Mouse (Mus musculus): ENCODE measurements around the gene Ccnl1. TPM values are rescaled to one million over a fixed set of nuclear protein-coding genes. Genes with fewer than 3 reads are reported as not detected.

The Ccnl1 gene
- polyA plus RNA-seq (2015; fragmentation: Nextera tagmentation; extraction: Ambion mirVana), result 61.2 and 67.7 TPM in 2 replicates

DNA sequence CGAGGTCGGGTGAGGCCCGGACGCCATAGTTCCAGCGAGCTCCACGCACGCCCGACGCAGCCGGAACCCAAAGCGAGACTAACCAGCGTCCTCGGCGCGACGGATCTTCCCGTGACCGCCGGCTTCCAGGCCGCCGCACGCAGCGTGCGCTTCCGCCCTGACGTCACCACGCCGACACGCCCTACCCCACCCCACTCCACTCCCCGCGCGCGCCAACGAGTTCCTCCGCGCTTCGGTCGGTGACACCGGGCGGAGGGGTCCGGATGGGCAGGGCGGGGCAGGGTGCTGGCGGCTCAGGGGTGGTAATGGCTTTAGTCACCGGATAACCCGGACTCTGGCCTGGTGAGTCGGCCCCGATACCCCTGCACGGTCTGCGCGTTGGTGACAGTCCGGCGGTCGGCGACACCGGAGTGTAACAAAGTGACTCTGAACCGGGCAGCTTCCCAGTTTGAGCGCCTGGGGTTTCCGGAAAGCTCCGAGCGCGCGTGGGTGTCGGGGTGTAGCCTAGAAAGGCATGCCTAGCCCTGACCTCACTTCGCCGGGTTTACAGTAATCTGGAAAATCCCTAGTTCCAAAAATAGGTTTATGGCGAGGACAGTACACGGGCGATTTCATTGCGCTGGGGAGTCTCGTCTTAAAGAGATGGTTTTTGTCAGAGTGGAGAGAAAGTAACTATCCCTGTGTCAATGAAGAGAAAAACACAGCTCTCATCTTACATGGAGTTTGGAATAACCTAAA lies at the start of gene Ccnl1:
TSS of gene Ccnl1 (minus strand) at position 148 of the 738 bp plus-strand sequence.
- Histone ChIP-seq H3K4me3 (peak within 1 kb of the TSS; percentile 100), H3K9me3 (no peaks in the 10 kb centered on the region), H3K27ac (replicated peaks) (peak within 1 kb of the TSS; percentile 100), H3K9ac (peak within 1 kb of the TSS; percentile 100), H3K4me1 (peaks cover 54% of the 10 kb centered on the region), H3K4me2 (peak within 1 kb of the TSS; percentile 98), H3K36me3 (peaks cover 30% of the 10 kb centered on the region), H3K27me3 (replicated peaks) (no peaks in the 10 kb centered on the region)
- peak; percentile 95 for ATAC-seq (ENCODE audit: extremely low read depth, insufficient number of reproducible peaks, low FRiP score, low TSS enrichment)
- WGBS, result under 1% methylated on average over 70 of the region's 70 CpGs

DNA sequence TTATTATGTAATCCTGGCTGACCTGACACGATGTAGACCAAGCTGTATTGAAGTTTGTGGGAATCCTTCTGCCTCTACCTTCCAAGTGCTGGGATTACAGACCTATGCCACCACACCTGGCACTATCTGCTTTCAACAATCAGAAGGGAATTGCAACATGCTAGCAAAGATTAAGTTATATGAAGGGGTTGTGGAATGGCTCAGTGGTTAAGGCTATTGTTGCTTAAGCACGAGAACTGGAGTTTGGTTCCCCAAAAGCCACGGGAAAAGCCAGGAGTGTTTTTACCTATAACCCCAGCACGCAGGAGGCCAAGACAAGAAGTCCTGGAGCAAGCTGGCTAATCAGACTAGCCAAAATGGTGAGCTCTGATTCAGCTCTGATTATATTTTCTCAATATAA lies 46.9 kb upstream of the Ccnl1 start:
- Histone ChIP-seq H3K4me2 (no peak overlapping the region), H3K27ac (replicated peaks) (no peak overlapping the region), H3K4me3 (no peak overlapping the region), H3K9ac (no peak overlapping the region), H3K36me3 (no peaks in the 10 kb centered on the region), H3K27me3 (replicated peaks) (no peaks in the 10 kb centered on the region), H3K4me1 (no peaks in the 10 kb centered on the region), H3K9me3 (no peaks in the 10 kb centered on the region)
- 68% methylated on average over 4 of the region's 4 CpGs for WGBS
- no peak for ATAC-seq (ENCODE audit: extremely low read depth, insufficient number of reproducible peaks, low FRiP score, low TSS enrichment)

DNA sequence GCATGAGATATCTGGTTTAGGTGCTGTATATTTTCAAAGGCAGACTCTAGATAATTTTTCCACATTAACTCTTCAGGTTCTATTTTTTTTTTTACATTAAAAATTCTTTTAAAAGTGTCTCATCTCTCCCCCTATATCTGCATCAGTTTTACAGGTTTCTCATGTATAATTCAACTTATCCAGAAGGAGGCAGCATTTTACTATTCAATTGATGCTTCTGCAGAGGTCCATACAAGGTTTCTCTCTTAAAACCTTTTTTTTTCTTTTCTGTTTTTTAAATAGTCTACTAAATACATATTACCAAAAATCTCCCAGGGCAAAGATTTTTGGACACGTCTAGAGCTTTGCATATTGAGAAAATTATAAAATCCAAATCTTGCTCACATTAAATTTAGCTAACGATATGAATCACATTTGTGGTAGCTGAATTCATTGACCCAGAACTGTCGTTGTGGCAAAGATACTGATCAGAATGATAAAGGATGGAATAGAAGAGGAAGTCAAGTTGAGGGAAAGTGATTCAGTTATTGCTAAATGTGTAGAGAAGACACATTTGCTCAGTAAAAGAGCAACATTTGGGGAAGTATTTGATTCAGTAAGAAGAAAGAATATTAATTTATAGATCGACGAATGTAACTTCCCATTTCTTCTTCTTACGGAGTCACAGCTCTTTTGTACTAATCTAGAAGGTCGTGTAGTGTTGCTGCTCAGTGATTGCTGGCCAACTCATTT lies 46.3 kb upstream of the Ccnl1 start:
- Histone ChIP-seq H3K27me3 (replicated peaks) (no peaks in the 10 kb centered on the region), H3K4me1 (no peaks in the 10 kb centered on the region), H3K27ac (replicated peaks) (no peak overlapping the region), H3K9me3 (no peaks in the 10 kb centered on the region), H3K9ac (no peak overlapping the region), H3K4me2 (no peak overlapping the region), H3K4me3 (no peak overlapping the region), H3K36me3 (no peaks in the 10 kb centered on the region)
- ATAC-seq (ENCODE audit: extremely low read depth, insufficient number of reproducible peaks, low FRiP score, low TSS enrichment), result no peak
- WGBS, result 67% methylated on average over 7 of the region's 7 CpGs

DNA sequence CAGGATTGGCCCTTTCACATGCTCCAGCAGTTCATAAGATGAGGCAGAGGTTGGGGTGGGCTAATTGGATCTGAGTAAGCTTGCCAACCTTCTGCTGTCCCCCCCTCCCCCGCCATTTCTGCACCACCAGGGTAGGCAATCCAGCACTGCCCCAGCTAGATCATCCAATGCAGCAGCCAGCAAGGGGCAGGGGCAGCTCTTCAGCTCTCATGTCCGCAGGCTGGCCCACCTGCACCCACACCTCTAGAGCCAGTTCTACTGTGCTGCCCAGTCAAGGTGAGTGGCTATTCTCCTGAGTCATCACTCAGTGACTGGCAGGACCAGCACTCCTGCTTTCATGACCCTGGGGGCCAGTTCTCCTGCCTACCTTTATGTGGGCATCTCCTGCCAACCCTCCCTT lies 42.4 kb upstream of the Ccnl1 start:
- ATAC-seq (ENCODE audit: extremely low read depth, insufficient number of reproducible peaks, low FRiP score, low TSS enrichment), result no peak
- H3K4me3 ChIP-seq, result no peak overlapping the region
- H3K9me3 ChIP-seq, result no peaks in the 10 kb centered on the region
- H3K36me3 ChIP-seq, result no peaks in the 10 kb centered on the region
- H3K9ac ChIP-seq, result no peak overlapping the region
- no peak overlapping the region for H3K4me2 ChIP-seq
- no peaks in the 10 kb centered on the region for H3K27me3 ChIP-seq (replicated peaks)
- no peak overlapping the region for H3K27ac ChIP-seq (replicated peaks)
- 73% methylated on average over 2 of the region's 2 CpGs for WGBS
- no peaks in the 10 kb centered on the region for H3K4me1 ChIP-seq

DNA sequence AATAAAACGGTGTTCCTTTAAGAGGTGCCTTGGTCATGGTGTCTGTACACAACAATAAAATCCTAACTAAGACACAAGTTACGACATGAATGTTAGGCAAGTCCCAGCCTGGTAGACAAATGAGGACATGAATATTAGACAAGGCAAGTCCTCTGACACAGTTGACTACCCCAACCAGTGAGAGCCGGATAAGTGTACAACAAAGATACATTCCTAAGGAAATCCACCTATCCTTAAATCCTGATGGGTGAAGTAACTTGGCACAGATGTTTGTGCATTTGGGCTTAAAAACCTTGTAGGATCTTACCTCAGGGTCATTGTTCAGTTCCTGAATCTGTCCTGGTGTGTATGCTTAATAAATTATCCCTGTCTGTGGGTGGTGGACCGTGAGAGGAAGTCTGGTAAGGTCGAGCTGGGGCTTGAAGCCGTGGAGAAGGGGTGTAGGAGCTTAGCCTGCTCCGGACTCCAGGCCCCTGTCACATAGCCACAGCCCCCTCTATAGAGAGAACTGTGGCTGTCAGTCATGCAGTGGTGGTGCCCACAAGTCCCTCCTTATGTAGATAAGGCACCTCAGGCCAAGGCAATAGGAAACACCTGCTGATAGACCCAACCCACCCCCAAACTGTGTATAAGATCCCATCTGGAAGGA lies 39.4 kb upstream of the Ccnl1 start:
- Histone ChIP-seq H3K9ac (no peak overlapping the region), H3K27me3 (replicated peaks) (no peaks in the 10 kb centered on the region), H3K4me2 (no peak overlapping the region), H3K27ac (replicated peaks) (no peak overlapping the region), H3K36me3 (no peaks in the 10 kb centered on the region), H3K4me1 (0 out of 2 replicates have a peak, but pooled peaks cover 5% of the 10 kb centered on the region), H3K9me3 (no peaks in the 10 kb centered on the region), H3K4me3 (no peak overlapping the region)
- 69% methylated on average over 7 of the region's 7 CpGs for WGBS
- ATAC-seq (ENCODE audit: extremely low read depth, insufficient number of reproducible peaks, low FRiP score, low TSS enrichment), result no peak

DNA sequence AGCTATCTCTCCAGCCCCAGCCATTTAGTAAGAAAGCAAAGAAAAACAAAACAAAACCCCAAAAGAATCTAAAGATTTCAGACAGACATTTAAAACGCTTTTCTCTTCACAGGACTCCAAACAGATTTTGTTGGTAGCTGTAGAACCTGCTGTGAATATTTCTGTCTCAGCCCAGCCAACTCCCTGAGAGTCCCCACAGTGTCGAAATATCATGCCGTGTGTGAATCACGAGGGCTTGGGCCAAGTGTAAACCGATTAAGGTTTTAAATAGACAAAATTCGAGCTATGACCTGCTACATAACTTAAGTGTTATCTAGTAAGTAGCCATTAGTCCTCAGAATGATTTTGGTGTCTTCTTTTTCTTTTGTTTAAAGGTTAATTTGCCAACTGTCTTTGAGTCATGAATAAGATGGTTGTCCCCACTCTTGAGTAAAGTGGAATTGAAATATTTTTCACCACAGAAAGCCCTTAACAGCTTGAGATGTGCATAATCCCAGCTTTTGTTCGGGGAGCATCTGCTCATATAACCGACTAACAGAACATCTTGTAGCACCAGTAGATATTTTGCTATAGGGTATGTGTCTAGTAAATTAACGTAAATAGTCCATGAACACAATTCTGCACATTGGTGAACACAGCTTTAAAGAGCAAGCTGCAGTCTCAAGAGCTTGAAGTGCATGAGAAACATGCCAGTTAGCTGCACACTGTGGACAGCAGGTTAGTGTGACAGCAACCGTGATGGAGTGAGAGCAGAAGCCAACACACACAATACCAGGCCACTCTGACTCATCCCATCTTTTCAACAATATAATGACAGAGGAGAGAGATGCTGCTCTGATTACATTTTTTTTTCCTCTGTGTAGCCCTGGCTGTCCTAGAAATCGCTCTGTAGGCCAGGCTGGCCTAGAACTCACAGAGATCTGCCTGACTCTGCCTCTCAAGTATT lies 34.6 kb upstream of the Ccnl1 start:
- WGBS, result 61% methylated on average over 11 of the region's 11 CpGs
- H3K4me1 ChIP-seq, result 0 out of 2 replicates have a peak, but pooled peaks cover 5% of the 10 kb centered on the region
- no peak for ATAC-seq (ENCODE audit: extremely low read depth, insufficient number of reproducible peaks, low FRiP score, low TSS enrichment)

DNA sequence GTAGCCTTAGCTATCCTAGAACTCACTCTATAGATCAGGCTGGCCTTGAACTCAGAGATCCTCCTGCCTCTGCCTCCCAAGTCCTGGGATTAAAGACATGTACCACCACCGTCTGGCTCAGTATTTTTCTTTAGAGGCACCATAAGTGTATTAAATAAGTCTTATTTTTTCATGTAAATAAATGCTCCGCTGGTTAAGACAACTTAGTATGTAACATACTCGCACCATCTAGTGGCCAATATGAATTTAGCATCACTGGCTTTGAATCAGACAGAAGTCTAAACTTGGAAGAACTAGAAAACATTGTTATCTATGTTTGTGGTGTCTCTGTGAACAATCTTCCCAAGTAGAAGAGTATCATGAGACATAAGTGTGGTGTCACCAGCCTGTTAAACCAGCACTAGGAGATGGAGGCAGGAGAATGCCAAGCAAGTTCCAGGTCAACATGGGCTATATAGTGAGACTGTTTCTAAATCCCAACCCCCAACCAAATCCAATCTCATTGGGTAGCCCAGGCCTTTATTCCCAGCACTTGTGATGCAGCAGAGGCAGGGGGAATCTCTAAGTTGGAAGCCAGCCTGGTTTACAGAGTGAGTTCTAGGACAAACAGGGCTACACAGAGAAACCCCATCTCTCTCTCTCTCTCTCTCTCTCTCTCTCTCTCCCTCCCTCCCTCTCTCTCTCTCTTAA lies 33.1 kb upstream of the Ccnl1 start:
- Histone ChIP-seq H3K4me1 (0 out of 2 replicates have a peak, but pooled peaks cover 5% of the 10 kb centered on the region), H3K36me3 (no peaks in the 10 kb centered on the region), H3K27me3 (replicated peaks) (no peaks in the 10 kb centered on the region), H3K4me3 (no peak overlapping the region), H3K27ac (replicated peaks) (no peak overlapping the region), H3K9me3 (no peaks in the 10 kb centered on the region), H3K9ac (no peak overlapping the region), H3K4me2 (peak overlapping the region; percentile 18; the same call in 1 of the 2 replicates)
- no peak for ATAC-seq (ENCODE audit: extremely low read depth, insufficient number of reproducible peaks, low FRiP score, low TSS enrichment)
- WGBS, result 11% methylated on average over 3 of the region's 3 CpGs

More for the DNA sequence above, 34.6 kb upstream of the Ccnl1 start:
- Histone ChIP-seq H3K36me3 (no peaks in the 10 kb centered on the region), H3K27me3 (replicated peaks) (no peaks in the 10 kb centered on the region), H3K9me3 (no peaks in the 10 kb centered on the region), H3K4me2 (no peak overlapping the region), H3K27ac (replicated peaks) (no peak overlapping the region), H3K4me3 (no peak overlapping the region), H3K9ac (no peak overlapping the region)

DNA sequence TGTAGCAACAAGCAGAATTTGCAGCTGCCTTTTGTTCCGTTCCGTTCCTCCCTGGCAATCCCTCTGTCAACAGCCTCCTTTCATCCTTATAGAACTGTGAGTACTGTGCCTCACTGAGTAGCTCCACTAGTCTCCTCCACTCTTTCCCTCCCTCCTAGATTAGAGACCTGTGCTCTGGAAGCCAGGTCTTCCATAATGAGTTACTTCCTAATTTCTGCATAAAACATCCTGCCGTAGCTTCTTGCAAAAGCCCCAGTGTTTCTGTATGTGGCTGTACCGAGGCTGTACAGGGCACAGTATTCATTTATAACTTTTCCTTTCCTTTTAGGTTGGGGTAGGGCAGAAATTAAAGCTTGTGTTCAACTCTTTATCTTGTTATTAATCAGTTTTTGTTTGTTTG lies 32.5 kb upstream of the Ccnl1 start:
- 72% methylated on average over 4 of the region's 4 CpGs for WGBS
- Histone ChIP-seq H3K4me2 (peak overlapping the region; percentile 18; the same call in 1 of the 2 replicates), H3K9me3 (no peaks in the 10 kb centered on the region), H3K27me3 (replicated peaks) (no peaks in the 10 kb centered on the region), H3K4me3 (no peak overlapping the region), H3K4me1 (0 out of 2 replicates have a peak, but pooled peaks cover 5% of the 10 kb centered on the region), H3K36me3 (no peaks in the 10 kb centered on the region), H3K9ac (no peak overlapping the region), H3K27ac (replicated peaks) (no peak overlapping the region)
- ATAC-seq (ENCODE audit: extremely low read depth, insufficient number of reproducible peaks, low FRiP score, low TSS enrichment), result no peak

DNA sequence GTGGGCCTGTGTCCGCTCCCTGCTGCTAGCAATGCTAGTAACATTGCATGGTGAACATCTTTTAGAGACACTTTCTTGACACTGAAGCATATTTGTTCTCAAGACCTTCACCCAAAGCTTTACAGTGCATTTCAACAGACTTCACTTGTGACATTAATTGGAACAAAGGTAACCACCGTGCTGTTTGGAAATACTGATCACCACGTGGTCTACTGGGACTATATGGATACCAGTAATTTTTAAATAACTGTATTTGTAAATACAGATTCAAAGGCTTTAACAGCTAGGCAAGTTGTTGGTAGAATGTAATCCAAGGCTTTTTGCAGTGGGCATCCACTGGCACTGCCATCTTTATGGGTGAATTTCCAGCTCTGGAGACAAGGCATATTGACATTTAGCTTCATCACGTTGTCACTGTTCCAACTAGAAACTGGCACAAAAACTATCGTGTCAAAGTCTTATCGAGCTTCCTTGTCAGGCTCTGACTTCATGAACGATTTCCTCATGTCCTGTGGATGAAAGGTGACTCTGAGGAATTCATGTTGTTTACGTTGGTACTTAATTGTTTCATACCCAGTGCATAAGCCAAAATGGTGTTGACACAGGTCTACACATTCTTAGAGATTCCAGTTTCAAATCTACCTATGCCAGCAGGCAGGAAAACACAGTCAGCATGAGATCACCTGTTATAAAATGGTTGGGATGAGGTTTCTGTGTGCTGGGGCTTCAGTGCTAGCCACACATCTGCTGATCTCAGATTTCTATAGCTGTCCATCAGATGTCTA lies 30.9 kb upstream of the Ccnl1 start:
- Histone ChIP-seq H3K4me1 (no peaks in the 10 kb centered on the region), H3K36me3 (no peaks in the 10 kb centered on the region), H3K9ac (no peak overlapping the region), H3K27me3 (replicated peaks) (no peaks in the 10 kb centered on the region), H3K4me3 (no peak overlapping the region), H3K4me2 (no peak overlapping the region), H3K9me3 (no peaks in the 10 kb centered on the region), H3K27ac (replicated peaks) (no peak overlapping the region)
- WGBS, result 65% methylated on average over 8 of the region's 8 CpGs
- ATAC-seq (ENCODE audit: extremely low read depth, insufficient number of reproducible peaks, low FRiP score, low TSS enrichment), result no peak

DNA sequence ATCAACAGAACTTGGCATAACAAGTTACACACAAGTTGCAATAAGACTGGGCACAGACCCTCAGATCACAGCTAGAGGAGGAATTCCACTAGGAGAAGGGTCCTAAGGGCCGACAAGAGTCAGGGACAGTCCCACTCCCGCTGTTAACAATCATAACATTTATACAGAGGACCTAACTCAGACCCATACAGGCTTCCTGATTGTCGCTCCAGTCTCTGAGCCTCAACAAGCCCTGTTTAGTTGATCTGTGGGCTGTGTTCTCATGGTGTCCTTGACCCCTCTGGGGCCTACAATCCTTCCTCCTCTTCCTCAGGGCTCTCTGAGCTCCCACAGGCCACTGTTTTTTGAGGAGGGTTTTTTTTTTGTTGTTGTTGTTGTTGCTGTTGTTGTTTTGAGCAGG lies 18.2 kb upstream of the Ccnl1 start:
- 0 out of 2 replicates have a peak overlapping the region, but pooled peaks have one; percentile 13 for H3K9ac ChIP-seq
- H3K4me1 ChIP-seq, result peaks cover 31% of the 10 kb centered on the region
- H3K36me3 ChIP-seq, result no peaks in the 10 kb centered on the region
- no peaks in the 10 kb centered on the region for H3K9me3 ChIP-seq
- H3K27me3 ChIP-seq (replicated peaks), result no peaks in the 10 kb centered on the region
- WGBS, result 52% methylated on average over 3 of the region's 3 CpGs
- ATAC-seq (ENCODE audit: extremely low read depth, insufficient number of reproducible peaks, low FRiP score, low TSS enrichment), result no peak
- no peak overlapping the region for H3K4me2 ChIP-seq
- H3K4me3 ChIP-seq, result no peak overlapping the region
- peak overlapping the region; percentile 99 for H3K27ac ChIP-seq (replicated peaks)

All from heart, embryonic 13.5 days (tissue).